Mouse (Mus musculus): ENCODE measurements around the gene Gpm6a. TPM values are rescaled to one million over a fixed set of nuclear protein-coding genes. Genes with fewer than 3 reads are reported as not detected.

The Gpm6a gene
- polyA plus RNA-seq, 1 experiment from 2014 or later, result 26.7 TPM

DNA sequence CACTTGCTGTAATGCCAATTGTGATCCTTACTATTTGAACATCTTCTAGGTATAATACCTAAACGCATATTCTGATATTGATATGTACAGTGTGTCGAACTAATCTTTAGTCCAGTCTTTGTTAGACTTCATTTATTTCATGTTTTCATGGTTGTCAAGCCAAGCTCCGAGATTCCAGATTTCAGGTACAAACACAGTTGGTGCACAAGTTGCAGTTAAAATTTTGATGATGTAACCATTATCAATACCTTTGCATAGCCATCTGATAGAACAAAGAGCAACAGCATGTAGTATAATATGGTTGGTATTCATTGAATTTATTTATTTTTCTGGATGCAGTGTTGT is 785 bp downstream of the Gpm6a start:
- DNase-seq (ENCODE audit: low spot score), result no peak
- Histone ChIP-seq H3K9me3 (replicated peaks; ENCODE audit: control insufficient read depth, low read length) (no peaks in the 10 kb centered on the region), H3K27ac (replicated peaks; ENCODE audit: low read depth, low read length) (no peak overlapping the region), H3K4me1 (ENCODE audit: control insufficient read depth, insufficient read depth, low read length) (no peaks in the 10 kb centered on the region), H3K27me3 (ENCODE audit: control insufficient read depth, insufficient read depth, low read length) (no peaks in the 10 kb centered on the region), H3K4me3 (ENCODE audit: low read depth, low read length) (no peak overlapping the region), H3K9ac (replicated peaks; ENCODE audit: low read length) (no peak overlapping the region), H3K36me3 (replicated peaks; ENCODE audit: control insufficient read depth, insufficient read depth, low read depth, low read length) (no peaks in the 10 kb centered on the region), H3K4me2 (ENCODE audit: low read depth, low read length) (no peak overlapping the region)
- WGBS, result 84% methylated on average over 3 of the region's 3 CpGs
- no peak for ATAC-seq (replicated peaks; ENCODE audit: insufficient number of reproducible peaks, low FRiP score, low TSS enrichment, low read depth)

DNA sequence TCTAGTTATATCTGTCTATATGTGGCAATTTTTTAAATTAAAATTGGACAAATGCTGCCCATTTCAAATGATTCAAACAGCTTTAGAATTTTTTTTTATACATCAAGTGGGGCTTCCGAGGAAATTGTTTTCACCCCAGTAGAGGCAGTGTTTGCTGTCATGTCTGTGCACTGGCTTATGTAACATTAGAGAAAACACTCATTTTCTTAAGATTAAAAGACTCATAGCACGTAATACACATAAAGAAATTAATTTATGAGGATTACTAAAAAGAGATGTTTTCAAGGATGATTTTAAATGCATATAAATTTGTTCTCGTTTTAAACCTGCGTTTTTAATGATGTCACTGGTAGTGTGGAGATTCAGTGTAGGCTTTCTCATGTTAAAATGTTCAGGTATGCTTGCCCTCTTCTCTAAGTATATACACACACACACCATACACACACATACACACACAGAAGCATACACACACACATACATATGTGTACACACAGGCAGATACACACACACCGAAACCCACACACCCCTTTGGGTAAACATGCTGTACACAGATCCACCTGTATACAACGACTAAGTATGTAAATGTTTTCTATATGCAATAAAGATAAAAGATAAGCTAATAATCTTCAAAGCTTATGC is 1.4 kb downstream of the Gpm6a start:
- Histone ChIP-seq H3K27me3 (ENCODE audit: control insufficient read depth, insufficient read depth, low read length) (no peaks in the 10 kb centered on the region), H3K4me3 (ENCODE audit: low read depth, low read length) (no peak overlapping the region), H3K36me3 (replicated peaks; ENCODE audit: control insufficient read depth, insufficient read depth, low read depth, low read length) (no peaks in the 10 kb centered on the region), H3K27ac (replicated peaks; ENCODE audit: low read depth, low read length) (no peak overlapping the region), H3K9ac (replicated peaks; ENCODE audit: low read length) (no peak overlapping the region), H3K4me2 (ENCODE audit: low read depth, low read length) (no peak overlapping the region), H3K4me1 (ENCODE audit: control insufficient read depth, insufficient read depth, low read length) (no peaks in the 10 kb centered on the region), H3K9me3 (replicated peaks; ENCODE audit: control insufficient read depth, low read length) (no peaks in the 10 kb centered on the region)
- 83% methylated on average over 6 of the region's 6 CpGs for WGBS
- ATAC-seq (replicated peaks; ENCODE audit: insufficient number of reproducible peaks, low FRiP score, low TSS enrichment, low read depth), result 0 out of 2 replicates have a peak, but pooled peaks have one; percentile 34
- DNase-seq (ENCODE audit: low spot score), result no peak

DNA sequence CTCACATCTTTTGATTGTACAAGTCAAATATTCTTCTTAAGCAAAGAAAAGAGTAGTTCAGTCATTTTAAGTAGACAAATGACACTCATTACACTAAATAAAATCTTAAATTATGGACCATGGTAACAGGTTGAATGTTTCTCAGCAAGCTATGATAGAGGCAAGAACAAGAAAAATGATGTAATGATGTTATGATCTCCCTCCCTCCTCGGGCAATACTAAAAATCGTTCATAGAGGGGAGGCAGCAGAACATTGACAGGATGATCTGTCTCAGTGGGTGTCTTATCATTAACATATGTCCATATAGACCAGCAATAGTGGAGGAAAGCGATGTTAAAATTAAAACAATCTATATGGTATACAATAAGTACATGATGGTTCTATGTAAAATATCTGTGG is 2.1 kb downstream of the Gpm6a start:
- WGBS, result 80% methylated on average over 3 of the region's 3 CpGs

DNA sequence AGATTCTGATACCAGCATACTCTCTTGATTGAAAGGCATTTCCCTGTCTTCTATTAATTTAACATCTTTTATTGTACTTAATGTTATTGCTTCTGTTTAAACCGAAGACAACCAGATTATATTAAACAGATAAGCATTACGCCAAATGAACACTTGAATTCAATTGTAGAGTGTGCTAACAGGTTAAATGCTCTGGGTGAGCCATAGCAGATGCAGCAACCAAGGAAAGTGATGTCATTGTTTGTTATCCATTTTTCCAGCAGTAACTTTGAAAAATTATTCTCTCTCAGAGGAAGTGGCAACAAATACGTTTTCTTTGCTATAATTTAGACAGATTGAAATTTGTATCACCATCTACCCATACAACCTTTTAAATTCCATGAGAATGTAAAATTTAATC is 2.9 kb downstream of the Gpm6a start:
- Histone ChIP-seq H3K36me3 (replicated peaks; ENCODE audit: control insufficient read depth, insufficient read depth, low read depth, low read length) (no peaks in the 10 kb centered on the region), H3K9me3 (replicated peaks; ENCODE audit: control insufficient read depth, low read length) (no peaks in the 10 kb centered on the region), H3K4me2 (ENCODE audit: low read depth, low read length) (no peak overlapping the region), H3K27ac (replicated peaks; ENCODE audit: low read depth, low read length) (no peak overlapping the region), H3K27me3 (ENCODE audit: control insufficient read depth, insufficient read depth, low read length) (no peaks in the 10 kb centered on the region), H3K9ac (replicated peaks; ENCODE audit: low read length) (no peak overlapping the region), H3K4me1 (ENCODE audit: control insufficient read depth, insufficient read depth, low read length) (no peaks in the 10 kb centered on the region), H3K4me3 (ENCODE audit: low read depth, low read length) (no peak overlapping the region)
- DNase-seq (ENCODE audit: low spot score) (no peak), ATAC-seq (replicated peaks; ENCODE audit: insufficient number of reproducible peaks, low FRiP score, low TSS enrichment, low read depth) (no peak)
- 76% methylated on average over 3 of the region's 3 CpGs for WGBS

More for the DNA sequence above, 2.1 kb downstream of the Gpm6a start:
- Histone ChIP-seq H3K9me3 (replicated peaks; ENCODE audit: control insufficient read depth, low read length) (no peaks in the 10 kb centered on the region), H3K9ac (replicated peaks; ENCODE audit: low read length) (no peak overlapping the region), H3K4me1 (ENCODE audit: control insufficient read depth, insufficient read depth, low read length) (no peaks in the 10 kb centered on the region), H3K27ac (replicated peaks; ENCODE audit: low read depth, low read length) (no peak overlapping the region), H3K27me3 (ENCODE audit: control insufficient read depth, insufficient read depth, low read length) (no peaks in the 10 kb centered on the region), H3K4me3 (ENCODE audit: low read depth, low read length) (no peak overlapping the region), H3K36me3 (replicated peaks; ENCODE audit: control insufficient read depth, insufficient read depth, low read depth, low read length) (no peaks in the 10 kb centered on the region), H3K4me2 (ENCODE audit: low read depth, low read length) (no peak overlapping the region)
- ATAC-seq (replicated peaks; ENCODE audit: insufficient number of reproducible peaks, low FRiP score, low TSS enrichment, low read depth) (no peak), DNase-seq (ENCODE audit: low spot score) (no peak)

DNA sequence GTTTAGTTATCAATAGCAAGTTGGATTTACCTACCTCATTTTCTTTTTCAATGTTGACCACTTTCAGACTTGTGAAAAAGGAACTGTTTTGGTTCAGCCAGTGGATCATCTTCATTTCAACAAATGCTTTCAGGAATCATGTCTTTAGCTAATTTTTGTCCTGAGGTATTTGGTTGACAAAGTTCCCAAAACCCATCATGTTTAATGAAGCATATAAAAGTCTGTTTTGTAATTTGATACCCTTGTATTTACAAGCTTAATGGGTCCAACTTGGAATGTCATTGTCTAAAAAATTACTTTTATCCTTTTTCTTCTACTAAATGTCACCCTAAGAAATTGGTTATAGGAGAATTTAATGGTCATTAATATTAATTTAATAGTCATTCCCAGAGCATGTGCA is 6.9 kb downstream of the Gpm6a start:
- Histone ChIP-seq H3K27me3 (ENCODE audit: control insufficient read depth, insufficient read depth, low read length) (no peaks in the 10 kb centered on the region), H3K36me3 (replicated peaks; ENCODE audit: control insufficient read depth, insufficient read depth, low read depth, low read length) (no peaks in the 10 kb centered on the region), H3K9me3 (replicated peaks; ENCODE audit: control insufficient read depth, low read length) (no peaks in the 10 kb centered on the region), H3K27ac (replicated peaks; ENCODE audit: low read depth, low read length) (no peak overlapping the region), H3K4me1 (ENCODE audit: control insufficient read depth, insufficient read depth, low read length) (no peaks in the 10 kb centered on the region), H3K4me2 (ENCODE audit: low read depth, low read length) (no peak overlapping the region), H3K9ac (replicated peaks; ENCODE audit: low read length) (no peak overlapping the region), H3K4me3 (ENCODE audit: low read depth, low read length) (no peak overlapping the region)
- DNase-seq (ENCODE audit: low spot score) (no peak), ATAC-seq (replicated peaks; ENCODE audit: insufficient number of reproducible peaks, low FRiP score, low TSS enrichment, low read depth) (no peak)

DNA sequence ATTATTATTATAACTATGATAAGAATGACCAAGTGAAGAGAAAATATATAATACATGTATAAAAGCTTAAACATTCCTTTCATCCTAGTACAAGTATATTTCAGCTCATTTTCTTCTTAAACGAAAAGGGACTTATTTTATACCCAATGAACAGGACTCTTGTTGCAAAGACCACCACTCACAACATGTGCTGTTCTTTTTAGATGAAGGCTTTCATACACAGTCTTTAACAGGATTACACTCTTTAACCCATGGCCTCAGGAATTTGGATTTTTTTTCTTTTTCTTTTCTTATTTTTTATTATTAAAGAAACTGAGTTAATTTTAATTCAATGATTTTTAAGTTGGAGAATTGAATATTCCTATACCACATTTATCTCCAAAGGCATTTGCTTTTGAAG is 20.4 kb downstream of the Gpm6a start:
- Histone ChIP-seq H3K9ac (replicated peaks; ENCODE audit: low read length) (no peak overlapping the region), H3K27ac (replicated peaks; ENCODE audit: low read depth, low read length) (no peak overlapping the region), H3K4me2 (ENCODE audit: low read depth, low read length) (no peak overlapping the region), H3K4me1 (ENCODE audit: control insufficient read depth, insufficient read depth, low read length) (no peaks in the 10 kb centered on the region), H3K4me3 (ENCODE audit: low read depth, low read length) (no peak overlapping the region), H3K36me3 (replicated peaks; ENCODE audit: control insufficient read depth, insufficient read depth, low read depth, low read length) (no peaks in the 10 kb centered on the region), H3K27me3 (ENCODE audit: control insufficient read depth, insufficient read depth, low read length) (no peaks in the 10 kb centered on the region), H3K9me3 (replicated peaks; ENCODE audit: control insufficient read depth, low read length) (no peaks in the 10 kb centered on the region)
- 77% methylated on average over 1 of the region's 1 CpGs for WGBS
- ATAC-seq (replicated peaks; ENCODE audit: insufficient number of reproducible peaks, low FRiP score, low TSS enrichment, low read depth), result no peak
- no peak for DNase-seq (ENCODE audit: low spot score)

DNA sequence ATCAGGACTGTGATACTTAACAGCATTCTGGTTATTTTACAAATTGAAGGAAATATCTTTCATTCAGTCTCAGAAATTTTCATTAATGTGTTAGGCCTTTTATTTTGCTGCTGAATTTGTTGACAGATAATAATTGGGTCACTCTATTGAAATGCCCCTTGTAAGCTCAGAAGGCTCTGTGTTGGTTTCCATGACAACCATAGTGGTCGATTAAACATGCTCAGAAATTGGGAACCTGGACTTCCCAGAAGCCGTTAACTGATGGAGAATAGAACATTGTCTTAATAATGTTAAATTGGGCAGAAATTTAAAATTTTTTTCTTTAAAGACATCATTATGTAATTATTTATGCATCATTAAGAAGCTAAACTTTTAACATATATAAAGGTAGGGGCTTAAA is 20.9 kb downstream of the Gpm6a start:
- no peak overlapping the region for H3K9ac ChIP-seq (replicated peaks; ENCODE audit: low read length)
- H3K4me1 ChIP-seq (ENCODE audit: control insufficient read depth, insufficient read depth, low read length), result no peaks in the 10 kb centered on the region
- 40% methylated on average over 2 of the region's 2 CpGs for WGBS
- no peaks in the 10 kb centered on the region for H3K9me3 ChIP-seq (replicated peaks; ENCODE audit: control insufficient read depth, low read length)
- no peaks in the 10 kb centered on the region for H3K36me3 ChIP-seq (replicated peaks; ENCODE audit: control insufficient read depth, insufficient read depth, low read depth, low read length)
- H3K4me2 ChIP-seq (ENCODE audit: low read depth, low read length), result no peak overlapping the region
- DNase-seq (ENCODE audit: low spot score) (peak; percentile 51), ATAC-seq (replicated peaks; ENCODE audit: insufficient number of reproducible peaks, low FRiP score, low TSS enrichment, low read depth) (no peak)
- no peak overlapping the region for H3K27ac ChIP-seq (replicated peaks; ENCODE audit: low read depth, low read length)
- no peak overlapping the region for H3K4me3 ChIP-seq (ENCODE audit: low read depth, low read length)
- H3K27me3 ChIP-seq (ENCODE audit: control insufficient read depth, insufficient read depth, low read length), result no peaks in the 10 kb centered on the region

DNA sequence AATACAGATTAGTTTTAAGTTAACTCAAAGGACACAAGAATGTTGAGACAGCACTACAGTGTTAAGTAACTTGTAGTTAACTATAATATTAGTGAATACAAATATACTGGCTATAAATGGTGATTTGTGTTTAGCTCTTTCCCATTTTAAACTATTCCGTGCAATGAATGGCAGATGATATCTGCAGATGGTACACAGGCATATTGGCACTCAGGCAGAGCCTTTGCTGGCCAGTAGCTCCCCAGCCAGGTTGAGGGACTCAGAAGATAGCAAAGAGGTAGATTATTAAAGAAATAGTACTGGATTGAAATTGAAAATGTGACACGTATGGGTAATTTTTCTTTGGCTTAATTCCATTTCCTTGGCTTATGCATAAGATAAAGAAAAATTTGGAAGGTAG is 21.3 kb downstream of the Gpm6a start:
- H3K4me1 ChIP-seq (ENCODE audit: control insufficient read depth, insufficient read depth, low read length), result no peaks in the 10 kb centered on the region
- H3K36me3 ChIP-seq (replicated peaks; ENCODE audit: control insufficient read depth, insufficient read depth, low read depth, low read length), result no peaks in the 10 kb centered on the region
- no peak overlapping the region for H3K9ac ChIP-seq (replicated peaks; ENCODE audit: low read length)
- WGBS, result 75% methylated on average over 2 of the region's 2 CpGs
- no peak for DNase-seq (ENCODE audit: low spot score)
- ATAC-seq (replicated peaks; ENCODE audit: insufficient number of reproducible peaks, low FRiP score, low TSS enrichment, low read depth), result no peak
- no peaks in the 10 kb centered on the region for H3K27me3 ChIP-seq (ENCODE audit: control insufficient read depth, insufficient read depth, low read length)
- H3K9me3 ChIP-seq (replicated peaks; ENCODE audit: control insufficient read depth, low read length), result no peaks in the 10 kb centered on the region
- H3K4me2 ChIP-seq (ENCODE audit: low read depth, low read length), result no peak overlapping the region
- no peak overlapping the region for H3K27ac ChIP-seq (replicated peaks; ENCODE audit: low read depth, low read length)
- no peak overlapping the region for H3K4me3 ChIP-seq (ENCODE audit: low read depth, low read length)
